Mouse (Mus musculus): Measurements from ENCODE around the gene Mark4.
A peak's percentile ranks its signal among the peaks of the same experiment; 100 is the strongest.

Mark4 gene

DNA sequence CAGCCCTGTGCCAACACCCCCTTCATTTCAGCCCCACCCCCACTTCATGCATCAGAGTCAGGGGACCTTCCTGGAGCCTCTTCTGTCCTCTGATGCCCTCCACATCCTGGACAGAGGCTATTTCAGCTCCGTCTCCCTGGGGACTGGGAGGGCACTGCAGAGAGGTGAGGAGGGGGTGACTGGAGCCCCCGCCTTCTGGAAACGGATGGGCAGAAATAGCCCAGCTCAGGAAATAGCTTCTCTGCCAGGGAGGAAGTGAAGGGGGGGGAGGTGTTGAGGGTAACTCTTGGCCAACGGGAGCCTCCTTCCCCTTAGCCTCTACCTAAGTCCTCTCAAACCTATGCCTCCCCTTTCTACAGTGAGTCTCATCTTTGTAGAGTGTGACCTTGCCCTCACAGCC is 13.8 kb upstream of the Mark4 start:
- DNase-seq (ENCODE audit: inconsistent age in 2 of 2, low spot score in 1 of 2): peak; percentile 74 to 80

DNA sequence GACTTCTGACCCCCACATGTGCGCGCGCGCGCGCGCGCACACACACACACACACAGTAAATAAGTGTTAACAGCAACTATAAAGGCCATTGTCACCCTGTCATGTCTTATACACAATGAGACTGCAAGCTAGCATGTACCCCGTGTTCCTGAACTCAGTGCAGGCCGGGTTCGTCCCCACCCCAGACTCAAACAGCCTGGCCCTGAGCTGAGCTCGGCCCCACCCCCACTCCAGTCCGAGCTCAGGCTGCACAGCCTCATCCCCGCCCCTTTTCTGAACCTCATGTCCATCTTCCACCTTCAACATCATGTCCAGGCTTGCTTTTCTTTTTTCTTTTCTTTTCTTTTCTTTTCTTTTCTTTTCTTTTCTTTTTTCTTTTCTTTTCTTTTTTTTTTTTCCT is 11.7 kb upstream of the Mark4 start:
- DNase-seq (ENCODE audit: inconsistent age in 2 of 2, low spot score in 1 of 2): no peak

DNA sequence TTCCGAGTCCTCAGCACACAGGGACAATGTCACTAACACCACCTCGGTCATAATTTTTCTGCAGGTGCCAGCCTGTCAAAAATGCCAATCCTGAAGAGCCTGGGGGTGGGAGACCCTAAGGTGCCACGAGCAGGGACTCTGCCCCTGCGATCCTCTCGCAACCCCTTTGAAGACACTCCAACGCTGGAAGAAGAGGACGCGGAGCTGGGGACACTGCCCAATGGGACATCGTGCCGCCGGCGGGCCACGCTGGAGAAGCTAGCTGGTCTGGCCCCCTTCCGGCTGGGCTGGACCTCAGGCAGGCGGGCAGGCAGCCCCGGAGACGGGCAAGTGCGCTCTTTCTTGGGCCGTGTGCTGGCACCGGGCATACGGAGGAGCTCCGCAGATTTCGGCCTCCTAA is 10.8 kb upstream of the Mark4 start:
- no peak for DNase-seq (ENCODE audit: inconsistent age in 2 of 2, low spot score in 1 of 2)

DNA sequence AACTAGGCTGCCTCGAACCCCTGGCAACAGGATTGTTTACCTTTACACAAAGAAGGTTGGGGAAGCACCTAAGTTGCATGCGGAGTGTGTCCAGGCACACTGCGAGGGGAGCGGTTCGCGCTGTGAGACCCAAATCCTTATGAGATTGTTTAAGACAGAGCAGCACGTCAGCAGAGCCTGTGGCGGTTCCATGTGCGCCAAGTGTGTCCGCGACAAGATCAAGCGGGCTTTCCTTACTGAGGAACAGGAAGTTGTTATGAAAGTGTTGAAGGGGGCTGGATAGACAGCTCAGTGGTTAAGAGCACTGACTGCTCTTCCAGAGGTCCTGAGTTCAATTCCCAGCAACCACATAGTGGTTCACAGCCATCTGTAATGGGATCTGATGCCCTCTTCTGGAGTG is 9.7 kb upstream of the Mark4 start:
- DNase-seq (ENCODE audit: inconsistent age in 2 of 2, low spot score in 1 of 2): no peak

DNA sequence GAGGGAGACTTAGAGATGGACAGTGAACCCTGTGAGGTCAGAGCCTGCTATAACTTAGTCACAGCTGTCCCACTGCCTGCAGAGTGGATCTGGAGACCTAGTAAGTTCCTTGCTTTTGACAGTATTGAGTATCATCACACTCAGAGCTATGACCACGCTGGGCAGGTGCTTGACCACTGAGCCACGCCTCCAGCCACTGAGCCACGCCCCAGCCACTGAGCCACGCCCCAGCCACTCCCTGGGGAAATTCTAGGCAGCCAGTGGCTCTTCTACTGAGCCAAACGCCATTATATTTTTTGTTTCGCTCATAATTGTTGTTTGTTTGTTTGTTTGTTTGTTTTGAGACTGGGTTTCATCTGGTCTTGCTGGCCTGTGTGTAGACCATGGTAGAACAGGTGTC is 9.0 kb upstream of the Mark4 start:
- peak; percentile 47 to 72 for DNase-seq (ENCODE audit: inconsistent age in 2 of 2, low spot score in 1 of 2)

DNA sequence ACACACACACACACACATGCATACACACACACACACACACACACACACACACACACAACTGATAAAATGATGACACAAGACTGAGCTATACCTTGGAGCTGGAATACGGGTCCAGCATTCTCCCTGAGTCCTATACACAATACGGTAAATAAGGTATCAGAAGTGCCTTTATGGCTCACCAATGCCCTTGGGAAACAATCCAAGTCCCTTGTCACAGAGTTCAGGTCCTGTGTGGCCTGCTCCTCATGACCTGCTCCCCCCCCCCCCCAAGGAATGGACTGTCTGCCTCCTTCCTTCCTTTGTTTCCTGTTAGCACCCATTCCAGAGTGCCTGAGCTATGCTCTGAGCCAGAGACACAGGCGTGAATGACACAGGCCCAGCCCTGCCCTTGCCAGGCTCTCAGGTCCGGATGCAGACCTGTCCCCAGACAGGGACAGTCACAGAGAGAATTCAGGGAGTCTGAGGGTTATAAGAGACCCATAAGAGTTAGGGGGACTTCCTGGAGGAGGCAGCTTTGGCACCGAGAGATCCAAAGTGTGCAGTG is 8.1 kb upstream of the Mark4 start:
- peak in 1 of 2 experiments; percentile 53 for DNase-seq (ENCODE audit: inconsistent age in 2 of 2, low spot score in 1 of 2)

DNA sequence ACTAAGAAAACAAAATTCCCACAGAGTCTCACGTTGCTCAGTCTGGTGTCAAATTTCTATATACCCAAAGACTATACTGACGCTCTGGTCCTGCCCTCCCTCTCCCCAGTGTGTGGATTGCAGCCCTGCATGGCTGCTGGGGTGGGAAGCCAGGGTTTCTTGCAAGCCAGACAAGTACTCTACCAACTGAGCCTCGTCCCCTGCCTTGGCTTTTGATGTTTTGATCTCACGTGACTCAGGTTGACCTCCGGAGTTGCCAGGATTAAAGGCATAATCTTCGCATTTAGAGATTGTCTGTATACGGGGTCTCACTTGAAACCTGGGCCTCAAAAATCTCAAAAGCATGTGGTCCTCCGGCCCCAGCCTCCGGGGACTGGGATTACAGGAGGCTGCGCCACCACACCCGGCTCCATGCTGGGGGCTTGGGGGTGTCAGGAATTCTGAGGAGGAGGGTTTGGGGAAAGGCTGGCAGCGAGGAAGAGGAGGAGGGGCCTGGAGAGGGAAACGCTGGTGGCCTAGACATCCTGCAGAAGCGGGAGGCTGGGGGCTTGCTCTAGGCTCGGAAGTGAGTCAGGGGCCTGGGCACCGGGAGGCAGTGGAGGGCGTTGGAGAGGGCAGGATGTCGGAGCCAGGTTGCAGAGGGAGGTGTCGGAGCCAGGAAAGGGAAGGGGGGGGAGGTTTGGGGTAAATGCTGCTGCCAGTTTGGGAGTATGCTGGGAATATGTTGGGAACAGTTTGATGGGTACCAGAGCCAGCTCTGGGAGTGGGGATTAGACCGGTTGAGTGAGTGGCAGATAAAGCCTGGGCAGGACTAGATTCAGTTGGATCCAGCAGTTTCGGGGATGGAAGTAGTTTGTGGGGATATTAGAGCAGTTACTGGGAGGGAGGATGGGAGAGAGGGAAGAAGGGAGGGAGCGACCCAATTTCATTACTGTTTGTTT is 6.0 kb upstream of the Mark4 start:
- no peak for DNase-seq (ENCODE audit: inconsistent age in 2 of 2, low spot score in 1 of 2)

DNA sequence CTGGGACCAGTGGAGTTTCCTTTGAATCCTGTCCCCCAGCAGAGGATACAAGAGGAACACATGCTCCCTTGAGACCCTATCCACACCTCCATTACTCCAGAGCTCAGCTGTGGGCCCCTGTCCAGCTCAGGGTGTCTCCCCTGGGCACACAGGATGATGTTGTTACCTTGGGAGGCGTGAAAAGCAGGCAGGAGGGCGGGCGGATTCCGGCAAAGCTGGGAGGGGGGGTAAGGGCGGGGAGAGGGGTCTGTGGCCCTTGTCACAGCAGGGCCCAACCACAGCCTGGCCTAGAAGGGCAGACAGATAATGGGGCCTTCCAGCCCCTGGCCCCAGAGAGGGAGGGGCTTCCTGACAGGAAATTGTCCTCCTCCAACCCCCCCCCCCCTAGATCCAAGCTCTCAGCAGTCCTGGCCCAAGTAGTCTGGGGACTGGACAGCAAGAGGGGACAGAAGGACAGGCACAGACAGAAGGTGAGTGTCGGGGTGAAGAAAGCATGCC is 4.3 kb upstream of the Mark4 start, which contains the start of gene Exoc3l2:
Gene Exoc3l2 (plus strand): TSS at position 448 of the 498 bp plus-strand sequence.
- peak; percentile 39 to 64 for DNase-seq (ENCODE audit: inconsistent age in 2 of 2, low spot score in 1 of 2)

DNA sequence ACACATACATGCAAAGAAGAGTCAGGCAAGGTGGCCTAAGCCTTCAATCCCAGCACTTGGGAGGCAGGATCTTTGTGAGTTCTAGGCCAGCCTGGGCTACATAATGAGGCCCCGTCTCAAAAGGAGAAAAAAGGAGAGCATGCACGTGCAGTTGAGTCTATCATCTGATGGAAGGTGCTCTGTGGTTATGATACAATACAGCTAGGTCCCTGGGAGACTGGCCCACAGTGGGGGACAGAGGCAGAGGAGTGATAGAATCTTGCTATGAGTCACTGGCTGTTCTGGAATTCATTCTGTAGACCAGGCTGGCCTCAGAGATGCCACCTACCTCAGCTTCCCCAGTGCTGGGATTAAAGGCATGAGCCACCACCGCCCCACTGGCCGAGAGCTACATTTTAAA is 3.8 kb upstream of the Mark4 start:
- DNase-seq (ENCODE audit: inconsistent age in 2 of 2, low spot score in 1 of 2): no peak

DNA sequence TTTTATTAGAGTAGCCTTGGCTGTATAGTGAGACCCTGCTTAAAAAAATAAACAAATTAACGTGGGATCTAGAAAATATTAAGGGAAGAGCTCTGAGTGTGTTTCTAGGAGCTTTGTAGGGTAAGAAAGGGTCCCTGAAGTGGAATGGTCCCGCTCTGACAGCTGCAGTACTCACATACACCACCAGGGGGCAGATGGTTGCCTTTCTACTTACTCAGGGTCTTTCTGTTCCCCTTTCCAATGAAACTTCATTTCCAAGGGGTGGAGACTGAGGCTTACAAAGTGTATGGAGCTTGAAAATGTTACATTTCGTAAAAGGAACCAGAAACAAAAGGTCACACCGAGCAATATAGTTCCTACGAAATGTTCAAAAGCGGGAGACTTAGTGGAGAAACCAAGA is 2.9 kb upstream of the Mark4 start:
- peak; percentile 73 to 93 for DNase-seq (ENCODE audit: inconsistent age in 2 of 2, low spot score in 1 of 2)

DNA sequence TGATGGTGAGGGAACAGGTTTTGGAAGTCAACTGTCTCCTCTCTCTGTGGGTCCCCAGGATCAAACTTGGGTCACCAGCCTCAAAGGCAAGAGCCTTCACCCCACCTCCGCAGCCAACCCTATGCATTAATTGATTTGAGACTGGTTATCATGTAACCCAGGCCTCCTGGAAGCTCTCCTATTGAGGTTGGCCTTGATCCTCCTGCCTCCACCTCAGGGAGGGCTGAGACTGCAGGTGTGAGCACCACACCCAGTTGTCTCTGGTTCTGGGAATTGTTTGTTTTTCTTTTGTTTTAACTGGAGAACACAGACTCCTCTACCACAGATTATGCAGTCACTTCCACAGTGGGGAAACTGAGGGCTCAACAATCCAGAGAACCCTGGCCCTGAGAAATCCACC is 1.9 kb upstream of the Mark4 start:
- DNase-seq (ENCODE audit: inconsistent age in 2 of 2, low spot score in 1 of 2): no peak

DNA sequence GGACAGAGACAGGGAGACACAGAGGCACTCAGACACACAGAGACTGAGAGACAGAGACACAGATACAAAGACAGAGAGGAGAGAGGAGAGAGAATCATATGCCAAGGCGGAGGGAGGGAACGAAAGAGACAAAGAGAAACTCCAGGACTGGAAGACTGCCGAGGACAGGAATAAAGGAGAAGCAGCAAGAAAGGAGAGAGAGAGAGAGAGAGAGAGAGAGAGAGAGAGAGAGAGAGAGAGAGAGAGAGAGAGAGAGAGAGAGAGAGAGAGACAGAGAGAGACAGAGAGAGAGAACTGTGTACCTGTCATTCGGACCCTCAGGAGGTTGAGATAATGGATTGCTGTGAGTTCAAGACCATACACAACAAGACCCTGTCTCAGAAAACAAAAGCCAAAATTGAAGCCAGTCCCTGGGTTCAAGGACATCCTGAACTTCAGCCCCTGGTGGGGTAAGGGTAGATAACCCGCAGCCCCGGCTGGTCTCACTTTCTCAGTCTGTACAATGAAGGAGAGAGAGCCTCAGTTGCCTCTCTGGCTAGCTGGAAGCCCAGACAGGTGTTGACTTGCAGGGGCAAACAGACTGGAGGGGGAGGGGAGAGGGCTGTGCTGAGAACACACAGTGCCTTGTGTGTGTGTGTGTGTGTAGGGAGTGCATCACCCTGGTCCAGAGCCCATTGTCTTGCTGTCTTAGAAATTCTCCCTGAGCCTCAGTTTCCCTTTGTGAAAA is 686 bp upstream of the Mark4 start:
- no peak for DNase-seq (ENCODE audit: inconsistent age in 2 of 2, low spot score in 1 of 2)

DNA sequence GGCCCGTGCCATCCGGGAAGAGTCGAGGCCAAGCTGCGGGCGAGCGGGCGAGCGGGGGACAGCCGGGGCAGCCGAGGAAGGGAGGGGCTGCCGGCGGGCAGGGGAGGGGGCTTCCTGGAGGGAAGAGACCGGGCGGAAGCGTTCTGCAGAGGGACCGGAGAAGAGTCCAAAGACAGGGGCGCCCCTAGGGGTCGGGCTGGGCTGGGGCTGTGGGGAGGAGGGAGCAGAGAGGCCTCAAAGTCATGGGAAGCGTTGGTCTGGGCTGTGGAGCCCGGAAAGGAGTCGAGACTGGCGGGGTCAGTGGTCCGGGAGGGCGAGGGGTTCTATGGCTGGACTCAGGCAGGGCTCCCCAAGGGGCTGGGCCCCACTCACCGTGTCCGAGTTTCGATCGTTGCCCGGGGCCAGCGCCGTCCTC is 542 bp downstream of the Mark4 start:
- DNase-seq (ENCODE audit: inconsistent age in 2 of 2, low spot score in 1 of 2): peak; percentile 65 to 82

DNA sequence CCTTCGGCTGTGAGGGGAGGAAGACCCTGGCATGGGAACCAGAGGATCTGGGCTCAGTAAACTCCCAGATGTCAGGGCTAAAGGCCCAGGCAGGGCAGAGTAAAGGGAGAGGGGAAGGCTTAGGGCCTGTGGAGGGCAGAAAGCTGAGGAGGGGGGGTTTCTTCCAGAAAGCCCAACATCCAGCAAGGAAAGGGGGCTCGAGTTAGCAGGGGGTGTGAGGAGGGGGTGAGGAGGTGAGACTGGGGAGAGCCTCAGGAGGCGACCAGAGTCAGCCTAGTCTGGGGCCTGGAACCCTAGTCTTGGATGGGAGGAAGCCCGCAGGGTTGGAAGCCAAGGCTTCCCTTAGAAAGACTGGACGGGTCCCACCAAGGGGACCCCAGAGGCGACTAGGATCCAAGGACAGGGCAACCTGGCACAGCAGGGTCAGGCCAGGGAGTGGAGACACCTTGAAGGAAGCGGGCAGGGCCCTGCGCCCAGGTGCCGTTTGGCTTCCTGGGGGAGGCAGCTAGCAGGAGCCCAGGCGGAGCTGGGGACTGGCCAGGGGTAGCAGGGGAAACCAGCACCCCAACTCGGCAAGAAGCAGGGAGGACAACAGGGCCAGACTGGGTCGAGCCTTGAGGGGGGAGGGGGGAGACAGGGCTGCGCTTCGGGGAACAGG is 1.1 kb downstream of the Mark4 start:
- DNase-seq (ENCODE audit: inconsistent age in 2 of 2, low spot score in 1 of 2): peak in 1 of 2 experiments; percentile 53

DNA sequence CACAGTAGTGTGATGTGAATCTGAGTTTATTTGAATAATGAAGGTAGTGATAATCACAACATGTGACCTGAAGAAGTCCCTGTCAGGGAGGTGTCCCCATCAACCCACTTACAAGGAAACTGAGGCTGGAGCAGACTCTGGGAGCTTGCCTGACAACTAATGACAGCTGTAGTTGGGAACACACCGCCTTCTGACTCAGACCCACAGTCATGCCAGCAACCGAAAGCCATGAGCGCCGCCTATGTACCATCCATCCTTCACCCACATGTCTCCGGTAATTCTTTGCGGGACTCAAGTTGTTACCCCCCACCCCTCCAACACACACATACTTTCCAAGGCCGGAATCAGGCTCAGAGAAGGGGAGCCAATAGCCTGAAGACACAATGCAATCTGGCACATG is 2.0 kb downstream of the Mark4 start:
- peak; percentile 40 to 62 for DNase-seq (ENCODE audit: inconsistent age in 2 of 2, low spot score in 1 of 2)

DNA sequence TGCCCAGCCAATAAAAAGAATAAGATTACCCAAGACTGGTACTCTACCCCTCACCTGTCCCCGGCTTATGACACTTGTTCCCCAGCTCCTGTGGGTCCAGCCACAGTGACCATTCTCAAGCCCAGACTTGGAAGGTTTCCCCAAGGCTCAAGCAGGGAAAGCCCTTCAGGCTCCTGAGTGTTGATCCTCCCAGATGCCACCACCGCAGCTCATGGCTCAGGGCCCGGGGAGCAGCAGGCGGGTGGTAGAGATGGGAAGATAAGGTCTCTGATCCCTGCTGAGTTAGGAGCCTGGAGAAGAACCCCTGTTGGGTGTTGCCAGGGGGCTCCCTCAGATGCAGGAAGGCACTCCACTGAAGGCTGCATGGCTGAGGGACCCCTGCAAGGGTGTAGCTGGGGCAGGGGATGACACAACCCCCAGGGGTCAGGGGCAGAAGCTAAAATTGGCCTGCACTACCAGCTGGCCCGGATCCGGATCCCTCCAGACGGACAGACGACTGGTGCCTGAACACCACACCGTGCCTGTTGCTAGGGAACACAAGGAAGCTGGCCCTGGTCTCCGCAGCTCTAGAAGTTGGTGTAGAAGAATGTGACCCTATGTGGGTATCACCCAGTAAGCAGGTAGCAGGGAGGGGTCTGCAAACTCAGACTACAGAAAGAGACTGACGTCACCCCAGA is 2.7 kb downstream of the Mark4 start:
- DNase-seq (ENCODE audit: inconsistent age in 2 of 2, low spot score in 1 of 2): peak; percentile 49 to 76

DNA sequence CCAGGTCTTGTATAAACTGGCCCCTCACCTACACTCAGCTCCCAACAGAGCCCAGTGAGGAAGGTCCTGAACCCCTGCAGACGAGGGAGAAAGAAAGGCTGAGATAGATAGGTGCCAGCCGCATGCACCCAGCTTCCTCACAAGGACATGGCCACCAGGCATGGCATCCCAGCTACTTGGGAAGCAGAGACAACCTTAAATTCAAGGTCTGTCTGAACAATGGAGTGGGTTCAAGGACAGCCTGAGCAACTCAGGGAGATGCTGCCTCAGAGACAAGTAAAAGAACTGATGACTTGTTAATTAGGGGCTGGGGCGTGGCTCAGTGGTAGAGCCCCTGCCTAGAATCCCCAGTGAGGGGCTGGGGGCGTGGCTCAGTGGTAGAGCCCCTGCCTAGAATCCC is 3.4 kb downstream of the Mark4 start:
- peak in 1 of 2 experiments; percentile 65 for DNase-seq (ENCODE audit: inconsistent age in 2 of 2, low spot score in 1 of 2)

DNA sequence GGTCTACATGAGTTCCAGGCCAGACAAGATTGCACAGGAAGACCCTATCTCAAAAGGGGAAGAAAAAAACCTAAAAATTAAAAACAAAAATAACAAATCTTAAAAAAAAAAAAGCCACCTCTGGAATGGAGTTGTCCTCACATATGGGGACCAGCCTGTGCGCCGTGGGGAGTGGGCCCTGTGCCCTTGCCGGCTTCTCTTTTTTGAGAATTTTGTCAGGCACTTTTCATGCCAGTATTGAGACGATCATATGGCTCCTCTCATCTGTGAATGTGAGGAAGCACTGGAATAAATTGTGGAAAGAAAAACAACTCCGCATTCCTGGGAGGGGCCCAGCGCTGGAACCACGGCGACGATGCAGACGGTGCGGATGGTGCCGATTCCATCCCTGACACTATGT is 9.5 kb downstream of the Mark4 start:
- no peak for DNase-seq (ENCODE audit: inconsistent age in 2 of 2, low spot score in 1 of 2)

DNA sequence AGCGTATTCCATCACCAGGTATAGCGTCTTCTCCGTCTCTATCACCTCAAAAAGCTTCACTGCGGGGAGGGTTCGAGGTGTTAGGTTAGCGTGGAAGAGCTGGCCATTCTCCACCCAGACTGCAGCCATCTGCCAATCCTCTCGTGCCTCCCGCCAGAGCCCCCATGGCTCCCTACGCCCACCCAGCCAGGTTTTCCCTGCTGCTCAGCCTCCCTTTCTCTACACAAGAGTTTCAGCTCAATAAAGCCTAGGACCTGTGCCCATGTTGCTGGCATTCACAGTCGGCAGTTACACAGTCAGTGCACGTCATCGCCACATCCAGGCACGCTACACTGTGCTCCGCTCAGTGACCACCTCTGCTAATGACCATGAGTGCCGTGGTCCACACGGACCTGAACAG is 10.9 kb downstream of the Mark4 start:
- DNase-seq (ENCODE audit: inconsistent age in 2 of 2, low spot score in 1 of 2): no peak

DNA sequence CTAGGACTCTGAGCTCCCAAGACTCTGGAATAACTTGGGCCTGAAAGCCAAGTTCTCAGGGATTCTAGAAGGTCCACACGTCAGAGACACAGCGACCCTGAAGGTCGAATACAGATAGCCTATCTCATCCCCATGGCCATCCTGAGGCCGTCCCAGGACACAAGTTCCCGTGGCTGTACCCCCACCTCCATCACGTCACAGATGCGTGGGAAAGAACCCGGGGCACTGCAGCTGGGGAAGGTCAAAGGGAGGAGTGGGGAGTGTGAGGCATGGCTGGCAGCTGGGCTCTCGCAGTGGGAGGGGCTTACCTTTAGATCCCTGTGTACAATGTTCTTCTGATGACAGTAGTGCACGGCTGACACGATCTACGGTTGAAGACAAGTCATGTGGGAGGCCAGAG is 13.8 kb downstream of the Mark4 start:
- peak; percentile 77 to 78 for DNase-seq (ENCODE audit: inconsistent age in 2 of 2, low spot score in 1 of 2)

DNA sequence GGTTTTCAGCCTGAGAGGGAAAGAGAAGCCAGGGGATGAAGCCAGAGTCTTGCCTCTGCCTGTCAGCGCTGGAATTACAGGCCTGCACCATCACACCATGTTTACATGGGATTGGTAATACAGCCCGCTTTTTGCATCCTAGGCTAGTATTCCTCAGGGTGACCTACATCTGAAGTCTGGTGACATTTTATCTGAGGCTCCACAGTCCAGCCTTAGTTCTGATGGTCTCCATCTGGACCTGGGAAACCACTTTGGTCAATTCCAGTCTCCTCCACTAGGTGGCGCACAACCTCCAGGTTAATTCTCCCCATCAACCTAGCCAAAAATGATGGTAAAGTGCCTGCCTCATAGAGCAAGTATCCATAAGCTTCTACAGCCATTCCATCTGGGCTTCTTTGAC is 15.3 kb downstream of the Mark4 start:
- peak; percentile 80 to 96 for DNase-seq (ENCODE audit: inconsistent age in 2 of 2, low spot score in 1 of 2)

All from adrenal gland, adult (tissue).